Mouse (Mus musculus) hindbrain, embryonic 10.5 days (tissue): Measurements from ENCODE around the gene Mgst2. TPM values are rescaled to one million over a fixed set of nuclear protein-coding genes. Genes with fewer than 3 reads are reported as not detected.

Experiments
- DNase-seq: peaks from one replicate; pipeline ENCODE4 v3.0.0-alpha.2; 2017; ENCODE audit warnings: low spot score
- H3K27ac ChIP-seq: fragments of 300-500 bp; sonication (generic); 2 replicates; pipeline ENCODE4 v1.5.1; 2016; ENCODE audit warnings: mild to moderate bottlenecking, moderate library complexity
- H3K27me3 ChIP-seq: fragments of 300-500 bp; sonication (generic); 2 replicates; pipeline ENCODE4 v1.6.1; 2016; ENCODE audit warnings: mild to moderate bottlenecking; ENCODE audit not compliant: poor library complexity, insufficient read depth, severe bottlenecking
- H3K36me3 ChIP-seq: fragments of 300-500 bp; sonication (generic); 2 replicates; pipeline ENCODE4 v1.6.1; 2016; ENCODE audit warnings: mild to moderate bottlenecking, moderate library complexity
- H3K4me1 ChIP-seq: fragments of 300-500 bp; sonication (generic); replicated peaks from 2 replicates; pipeline ENCODE4 v1.6.1; 2016; ENCODE audit warnings: mild to moderate bottlenecking
- H3K4me3 ChIP-seq: fragments of 300-500 bp; sonication (generic); 2 replicates; pipeline ENCODE4 v1.5.1; 2016; ENCODE audit warnings: mild to moderate bottlenecking, moderate library complexity
- H3K9me3 ChIP-seq: fragments of 300-500 bp; sonication (generic); 2 replicates; pipeline ENCODE4 v1.6.1; 2016; ENCODE audit warnings: mild to moderate bottlenecking, moderate library complexity
- WGBS: fragments of 180-500 bp; shearing (Covaris S2); methylation state at CpG from one replicate; pipeline ENCODE4 v1.1.7; 2016; 5-methylcytosine and 5-hydroxymethylcytosine counted together
- polyA plus RNA-seq: library from polyadenylated mRNA; unstranded; fragments of >200 nt; fragmentation: Nextera tagmentation; extraction: Ambion mirVana; gene quantifications from 2 replicates; pipeline ENCODE4 v1.2.1, GENCODE M21; 2016

The Mgst2 gene
- polyA plus RNA-seq, 1 experiment from 2014 or later: not detected

DNA sequence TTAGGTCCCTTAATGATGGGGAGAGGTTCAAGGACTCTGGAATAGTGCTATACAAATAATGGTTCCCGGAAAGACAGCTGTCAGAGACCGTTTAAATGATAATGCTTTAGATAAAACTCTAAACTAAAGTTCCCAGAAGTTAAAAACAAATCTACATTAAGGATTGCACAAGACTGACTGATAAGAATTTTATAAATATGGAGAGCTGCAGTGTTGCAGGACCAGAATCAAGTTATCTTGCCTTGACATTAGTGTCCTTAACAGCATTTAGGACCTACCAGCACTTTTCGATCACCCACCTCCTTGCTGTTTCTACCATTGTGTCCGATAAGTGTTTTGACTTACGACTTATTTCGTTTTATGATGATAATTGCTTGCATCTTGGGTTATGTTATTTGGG lies 21.9 kb upstream of the Mgst2 start:
- no peaks in the 10 kb centered on the region for H3K36me3 ChIP-seq
- no peaks in the 10 kb centered on the region for H3K27me3 ChIP-seq
- no peak overlapping the region for H3K4me3 ChIP-seq
- no peak overlapping the region for H3K27ac ChIP-seq
- 0 out of 2 replicates have a peak, but pooled peaks cover 3% of the 10 kb centered on the region for H3K4me1 ChIP-seq
- no peak for DNase-seq
- 0 out of 2 replicates have a peak, but pooled peaks cover 5% of the 10 kb centered on the region for H3K9me3 ChIP-seq
- 95% methylated on average over 6 of the region's 6 CpGs for WGBS

DNA sequence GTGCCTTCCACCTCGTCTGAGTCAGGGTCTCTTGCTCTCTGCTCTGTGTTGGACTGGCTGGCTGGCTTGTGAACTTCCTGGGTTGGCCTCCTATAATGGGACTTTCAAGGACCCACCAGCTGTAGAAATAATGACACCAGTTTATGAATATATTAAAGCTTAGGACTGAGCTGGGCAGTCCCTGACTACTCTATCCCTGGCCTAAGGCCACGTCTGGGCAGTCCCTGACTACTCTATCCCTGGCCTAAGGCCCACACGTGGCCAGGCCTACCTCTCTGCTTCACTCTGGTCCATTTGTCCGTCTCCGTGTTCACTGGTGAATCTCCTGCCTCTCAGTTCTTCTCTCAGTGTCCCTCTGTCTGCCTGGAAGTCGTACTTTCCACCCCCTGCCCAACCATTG lies 14.7 kb upstream of the Mgst2 start:
- H3K9me3 ChIP-seq: no peaks in the 10 kb centered on the region
- H3K27ac ChIP-seq: no peak overlapping the region
- H3K27me3 ChIP-seq: no peaks in the 10 kb centered on the region
- no peaks in the 10 kb centered on the region for H3K36me3 ChIP-seq
- WGBS: 85% methylated on average over 6 of the region's 6 CpGs
- DNase-seq: no peak
- H3K4me1 ChIP-seq: peaks cover 12% of the 10 kb centered on the region
- no peak overlapping the region for H3K4me3 ChIP-seq

- H3K4me1 ChIP-seq: peaks cover 19% of the 10 kb centered on the region
- H3K9me3 ChIP-seq: no peaks in the 10 kb centered on the region
- H3K4me3 ChIP-seq: no peak overlapping the region
- H3K27me3 ChIP-seq: no peaks in the 10 kb centered on the region
- 83% methylated on average over 10 of the region's 10 CpGs for WGBS
- no peaks in the 10 kb centered on the region for H3K36me3 ChIP-seq
- no peak overlapping the region for H3K27ac ChIP-seq
- DNase-seq: no peak
Measured at GRCm38 (mm10) chr3:51646301-51646700, 13.9 kb upstream of the Mgst2 start.

GRCm38 (mm10) chr3:51647356-51647755 lies 12.8 kb upstream of the Mgst2 start:
- H3K4me3 ChIP-seq: no peak overlapping the region
- no peaks in the 10 kb centered on the region for H3K27me3 ChIP-seq
- H3K4me1 ChIP-seq: peaks cover 21% of the 10 kb centered on the region
- no peaks in the 10 kb centered on the region for H3K9me3 ChIP-seq
- H3K27ac ChIP-seq: no peak overlapping the region
- 86% methylated on average over 4 of the region's 4 CpGs for WGBS
- no peak for DNase-seq
- H3K36me3 ChIP-seq: no peaks in the 10 kb centered on the region

DNA sequence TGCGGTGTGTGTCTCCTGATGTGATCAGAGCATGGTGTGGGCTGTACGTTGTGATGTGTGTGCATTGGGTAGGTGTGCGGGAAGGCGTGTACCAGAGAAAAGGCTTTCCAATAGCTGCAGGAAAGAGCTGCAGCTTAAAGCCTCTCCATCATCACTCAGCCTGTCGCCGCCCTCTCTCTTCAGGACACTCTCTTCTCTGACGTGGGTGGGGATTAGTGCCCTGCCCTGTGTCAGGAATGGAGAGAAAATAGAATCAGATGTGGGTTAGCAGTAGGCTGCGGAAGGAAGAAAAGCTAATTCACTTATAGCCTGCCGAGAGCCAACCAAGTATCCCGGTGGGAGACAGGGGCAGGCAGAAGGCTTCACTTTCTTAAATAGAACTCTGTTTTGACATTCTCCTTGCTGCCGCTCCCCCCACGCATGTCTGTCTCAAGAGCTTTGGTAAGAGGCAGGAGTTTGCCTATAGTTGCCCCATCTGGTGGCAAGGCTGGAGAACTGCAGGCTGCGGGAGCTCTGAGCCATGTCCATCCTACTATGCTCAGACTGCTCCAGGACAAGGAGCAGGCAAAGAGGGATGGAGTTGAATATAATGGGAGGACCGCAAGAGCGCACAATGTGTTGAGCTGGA lies 12.0 kb upstream of the Mgst2 start:
- Histone ChIP-seq H3K4me1 (peaks cover 29% of the 10 kb centered on the region), H3K9me3 (no peaks in the 10 kb centered on the region), H3K36me3 (no peaks in the 10 kb centered on the region), H3K4me3 (no peak overlapping the region), H3K27ac (0 out of 2 replicates have a peak overlapping the region, but pooled peaks have one; percentile 19), H3K27me3 (no peaks in the 10 kb centered on the region)
- peak; percentile 80 for DNase-seq
- 41% methylated on average over 15 of the region's 15 CpGs for WGBS

DNA sequence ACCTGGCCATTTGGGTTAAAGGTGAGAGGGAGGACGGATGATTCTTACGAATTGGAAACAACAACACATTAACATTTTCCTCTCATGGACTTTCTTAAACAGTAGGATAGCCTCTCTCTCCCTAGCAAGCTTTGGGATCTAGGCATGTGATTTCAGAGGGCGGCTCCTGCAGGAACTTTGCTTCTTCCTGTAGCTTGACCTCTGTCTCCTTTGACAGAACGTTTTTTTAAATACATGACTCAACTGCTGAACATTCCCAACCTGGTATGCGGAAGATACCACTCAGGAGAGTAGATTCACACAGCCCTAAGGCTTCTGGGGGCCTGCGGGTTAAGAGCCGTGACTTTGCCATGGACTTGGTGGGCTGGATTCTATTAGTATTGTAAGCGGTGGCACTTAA lies 10.7 kb upstream of the Mgst2 start:
- H3K27ac ChIP-seq: no peak overlapping the region
- H3K9me3 ChIP-seq: no peaks in the 10 kb centered on the region
- WGBS: 85% methylated on average over 8 of the region's 8 CpGs
- peaks cover 29% of the 10 kb centered on the region for H3K4me1 ChIP-seq
- no peaks in the 10 kb centered on the region for H3K36me3 ChIP-seq
- no peak overlapping the region for H3K4me3 ChIP-seq
- no peak for DNase-seq
- no peaks in the 10 kb centered on the region for H3K27me3 ChIP-seq

- DNase-seq: no peak
- 82% methylated on average over 8 of the region's 8 CpGs for WGBS
- no peak overlapping the region for H3K27ac ChIP-seq
- no peaks in the 10 kb centered on the region for H3K36me3 ChIP-seq
- H3K9me3 ChIP-seq: no peaks in the 10 kb centered on the region
- H3K4me1 ChIP-seq: peaks cover 29% of the 10 kb centered on the region
- H3K27me3 ChIP-seq: no peaks in the 10 kb centered on the region
- no peak overlapping the region for H3K4me3 ChIP-seq
Measured at GRCm38 (mm10) chr3:51649986-51650385, 10.2 kb upstream of the Mgst2 start.

DNA sequence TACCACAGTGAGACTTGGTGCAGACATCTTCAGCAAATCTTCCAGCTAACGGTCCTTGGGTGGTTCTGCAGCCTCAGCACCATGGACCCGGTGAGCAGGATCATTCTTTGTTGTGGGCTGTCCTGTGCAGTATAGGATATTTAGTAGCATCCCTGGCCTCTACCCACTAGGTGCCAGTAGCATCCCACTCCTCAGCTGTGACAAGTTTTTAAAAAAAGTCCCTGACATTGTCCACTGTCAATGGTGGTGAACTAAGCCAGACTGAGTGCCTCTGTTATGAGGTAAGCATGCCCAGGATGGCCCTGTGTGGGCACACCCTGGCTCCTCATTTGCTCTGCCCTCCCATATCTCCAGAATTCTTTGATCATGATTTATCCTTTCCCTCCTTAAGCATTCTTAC lies 9.0 kb upstream of the Mgst2 start:
- no peak for DNase-seq
- Histone ChIP-seq H3K27me3 (no peaks in the 10 kb centered on the region), H3K27ac (no peak overlapping the region), H3K9me3 (no peaks in the 10 kb centered on the region), H3K36me3 (no peaks in the 10 kb centered on the region), H3K4me1 (peaks cover 29% of the 10 kb centered on the region), H3K4me3 (no peak overlapping the region)
- WGBS: 80% methylated on average over 2 of the region's 2 CpGs

GRCm38 (mm10) chr3:51652292-51652691 lies 7.9 kb upstream of the Mgst2 start:
- H3K27me3 ChIP-seq: no peaks in the 10 kb centered on the region
- no peaks in the 10 kb centered on the region for H3K36me3 ChIP-seq
- peak; percentile 74 for DNase-seq
- WGBS: 2% methylated on average over 9 of the region's 9 CpGs
- no peaks in the 10 kb centered on the region for H3K9me3 ChIP-seq
- H3K4me3 ChIP-seq: peak overlapping the region; percentile 39
- H3K27ac ChIP-seq: peak overlapping the region; percentile 80
- peaks cover 29% of the 10 kb centered on the region for H3K4me1 ChIP-seq

DNA sequence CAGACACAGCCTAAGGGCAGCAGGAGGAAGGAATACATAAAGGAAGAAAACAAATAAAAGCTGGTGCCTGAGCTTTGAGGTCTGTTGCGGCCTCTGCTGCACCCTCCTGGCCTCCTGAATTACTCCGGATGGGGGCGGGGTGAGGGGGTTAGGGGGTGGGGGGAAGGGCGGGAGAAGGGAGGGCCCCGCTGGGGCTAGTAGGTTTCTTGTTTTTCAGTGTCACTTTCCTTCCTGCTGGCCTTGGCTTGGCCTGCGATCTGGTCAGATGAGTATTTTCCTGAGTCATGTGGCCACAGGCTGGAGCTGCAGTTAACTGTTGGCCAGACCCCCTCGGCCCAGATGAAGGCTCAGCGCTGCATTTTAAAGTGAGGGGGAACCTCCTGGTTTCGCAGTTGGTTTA lies 7.5 kb upstream of the Mgst2 start:
- H3K4me1 ChIP-seq: peaks cover 29% of the 10 kb centered on the region
- no peaks in the 10 kb centered on the region for H3K27me3 ChIP-seq
- peak overlapping the region; percentile 80 for H3K27ac ChIP-seq
- H3K36me3 ChIP-seq: no peaks in the 10 kb centered on the region
- WGBS: 5% methylated on average over 9 of the region's 9 CpGs
- H3K9me3 ChIP-seq: no peaks in the 10 kb centered on the region
- DNase-seq: peak; percentile 71
- H3K4me3 ChIP-seq: peak overlapping the region; percentile 39

- Histone ChIP-seq H3K9me3 (no peaks in the 10 kb centered on the region), H3K27me3 (no peaks in the 10 kb centered on the region), H3K4me1 (peaks cover 23% of the 10 kb centered on the region), H3K27ac (no peak overlapping the region), H3K4me3 (no peak overlapping the region), H3K36me3 (no peaks in the 10 kb centered on the region)
- DNase-seq: no peak
- WGBS: 80% methylated on average over 6 of the region's 6 CpGs
Measured at GRCm38 (mm10) chr3:51654303-51655055, 5.7 kb upstream of the Mgst2 start.

GRCm38 (mm10) chr3:51659415-51659814 lies 745 bp upstream of the Mgst2 start:
- H3K36me3 ChIP-seq: no peaks in the 10 kb centered on the region
- peaks cover 10% of the 10 kb centered on the region; the same call in 1 of the 2 replicates for H3K4me1 ChIP-seq
- no peak overlapping the region for H3K4me3 ChIP-seq
- H3K9me3 ChIP-seq: no peaks in the 10 kb centered on the region
- no peak overlapping the region for H3K27ac ChIP-seq
- WGBS: 91% methylated on average over 5 of the region's 5 CpGs
- no peaks in the 10 kb centered on the region for H3K27me3 ChIP-seq
- DNase-seq: no peak

- H3K4me1 ChIP-seq: peaks cover 10% of the 10 kb centered on the region; the same call in 1 of the 2 replicates
- no peak overlapping the region for H3K27ac ChIP-seq
- H3K36me3 ChIP-seq: no peaks in the 10 kb centered on the region
- H3K4me3 ChIP-seq: no peak overlapping the region
- DNase-seq: no peak
- WGBS: 87% methylated on average over 3 of the region's 3 CpGs
- H3K9me3 ChIP-seq: no peaks in the 10 kb centered on the region
- no peaks in the 10 kb centered on the region for H3K27me3 ChIP-seq
Measured at GRCm38 (mm10) chr3:51660821-51661276, 689 bp downstream of the Mgst2 start.
